Mouse (Mus musculus): Measurements from ENCODE around the gene Map4k5.

- TF ChIP-seq GATA1 (IDR thresholded peaks at IDR 0.05; ENCODE audit: borderline replicate concordance, low read length) = no peak
- no peak for TF ChIP-seq FLI1 (IDR thresholded peaks at IDR 0.05; ENCODE audit: low read length)
Observed at GRCm38 (mm10) chr12:69885170-69885923, 7.7 kb downstream of the Map4k5 start.

All from megakaryocyte, embryonic 14.5 days (primary cell).